Mouse (Mus musculus): ENCODE measurements around the gene Mrgpra9. TPM values are rescaled to one million over a fixed set of nuclear protein-coding genes. Genes with fewer than 3 reads are reported as not detected.

Gene Mrgpra9
- polyA plus RNA-seq (2012; rRNA removed) = not detected in 2 replicates

GRCm38 (mm10) chr7:47252770-47253169 is at the start of gene Mrgpra9:
TSS of gene Mrgpra9 (minus strand) at chr7:47252848.

GRCm38 (mm10) chr7:47204830-47205229 is 47.8 kb downstream of the Mrgpra9 start, which contains the start of gene Mrgpra6:
TSS of gene Mrgpra6 (minus strand) at chr7:47204920.

Other genes starting within 250 kb of the Mrgpra9 start
- 6.2 and 7.6 TPM in 2 replicates for gene Spty2d1, start 244.4 kb downstream of the Mrgpra9 start, polyA plus RNA-seq (2012; rRNA removed)
- 19.1 and 19.5 TPM in 2 replicates for gene Tmem86a, start 202.2 kb downstream of the Mrgpra9 start, polyA plus RNA-seq (2012; rRNA removed)
- gene Ptpn5, start 119.2 kb downstream of the Mrgpra9 start, polyA plus RNA-seq (2012; rRNA removed) = 145 and 159 TPM in 2 replicates
- not detected in 2 replicates for gene Mrgpra6, start 47.9 kb downstream of the Mrgpra9 start, polyA plus RNA-seq (2012; rRNA removed)
- not detected in 2 replicates for gene Mrgpra1, start 101.4 kb upstream of the Mrgpra9 start, polyA plus RNA-seq (2012; rRNA removed)
- gene Mrgpra2a, start 199.3 kb upstream of the Mrgpra9 start, polyA plus RNA-seq (2012; rRNA removed) = not detected in 2 replicates

Data from central nervous system, embryonic 14 days (tissue).